Mouse (Mus musculus): ENCODE data around the gene Cdkal1. TPM values are rescaled to one million over a fixed set of nuclear protein-coding genes. Genes with fewer than 3 reads are reported as not detected.

Cdkal1 gene
- polyA plus RNA-seq, 1 experiment: 6.5 TPM

DNA sequence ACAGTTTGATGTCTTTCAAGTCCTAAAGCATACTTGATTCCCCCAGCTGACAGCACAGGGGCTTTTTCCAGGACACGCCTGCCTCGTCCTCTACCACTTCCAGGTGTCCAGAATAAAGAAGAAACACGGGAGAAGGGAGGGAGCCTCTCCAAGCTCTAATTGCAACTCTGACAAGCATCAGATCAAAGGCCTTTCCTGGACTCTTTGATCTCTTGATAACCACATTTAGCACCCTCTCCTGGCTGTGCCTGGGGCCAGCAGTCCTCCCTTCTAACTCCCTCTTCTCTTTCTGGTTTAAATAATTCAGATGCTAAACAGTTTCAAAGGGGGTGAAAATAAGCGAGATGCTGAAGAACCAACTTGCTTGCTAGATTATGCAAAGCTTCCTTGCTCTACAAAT is 698.8 kb downstream of the Cdkal1 start:
- TF ChIP-seq POLR2A (IDR thresholded peaks at IDR 0.05; ENCODE audit: extremely low read depth, insufficient read depth, low read length): no peak
- no peak for TF ChIP-seq CTCF (IDR thresholded peaks at IDR 0.05; ENCODE audit: extremely low read depth, insufficient read depth, low read length)
- Histone ChIP-seq H3K4me1 (ENCODE audit: control insufficient read depth, insufficient read depth, low read length) (no peaks in the 10 kb centered on the region), H3K27ac (ENCODE audit: insufficient read depth, low read length) (no peak overlapping the region), H3K4me3 (ENCODE audit: insufficient read depth, low read length) (no peak overlapping the region)

DNA sequence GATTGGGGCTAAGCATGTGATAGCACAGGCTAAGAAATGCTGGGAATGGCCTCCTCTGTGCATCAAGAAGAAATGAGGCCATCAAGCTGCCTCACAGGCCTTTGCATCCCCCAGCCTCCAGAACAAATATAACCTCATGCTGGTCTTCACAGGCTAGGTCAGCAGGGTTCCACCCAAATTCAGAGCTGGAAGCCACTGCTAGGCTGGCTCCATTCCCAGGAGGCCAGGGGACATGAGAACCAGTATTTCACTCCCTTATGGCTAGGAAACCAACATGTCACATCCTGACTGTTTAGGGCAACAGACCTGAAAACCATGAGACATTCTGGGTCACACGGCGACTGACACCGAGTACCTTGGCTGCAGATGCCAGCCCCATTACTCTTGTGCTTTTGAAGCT is 700.2 kb downstream of the Cdkal1 start:
- Histone ChIP-seq H3K4me1 (ENCODE audit: control insufficient read depth, insufficient read depth, low read length) (no peaks in the 10 kb centered on the region), H3K27ac (ENCODE audit: insufficient read depth, low read length) (no peak overlapping the region), H3K4me3 (ENCODE audit: insufficient read depth, low read length) (no peak overlapping the region)
- TF ChIP-seq POLR2A (IDR thresholded peaks at IDR 0.05; ENCODE audit: extremely low read depth, insufficient read depth, low read length) (no peak), CTCF (IDR thresholded peaks at IDR 0.05; ENCODE audit: extremely low read depth, insufficient read depth, low read length) (no peak)

DNA sequence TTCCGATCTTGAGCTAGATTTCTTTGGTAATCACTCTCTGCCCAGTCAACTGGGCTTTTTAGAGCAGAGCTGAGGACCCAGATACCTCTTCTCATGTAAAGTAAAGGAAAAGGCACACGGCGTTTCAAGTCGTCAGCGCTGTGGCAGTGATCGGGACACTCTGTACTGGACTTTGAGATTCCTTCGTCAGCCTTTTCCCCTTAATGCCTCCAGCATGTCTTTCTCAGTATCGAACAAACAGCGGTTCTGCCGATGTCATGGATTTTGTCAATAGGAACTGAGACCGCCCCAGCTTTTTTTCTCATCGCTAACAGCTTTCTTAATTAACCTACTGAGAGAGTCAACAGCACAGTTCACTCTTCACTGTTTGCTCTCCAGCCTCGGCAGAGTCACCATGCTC is 705.4 kb downstream of the Cdkal1 start:
- no peaks in the 10 kb centered on the region for H3K4me1 ChIP-seq (ENCODE audit: control insufficient read depth, insufficient read depth, low read length)
- H3K27ac ChIP-seq (ENCODE audit: insufficient read depth, low read length): no peak overlapping the region
- H3K4me3 ChIP-seq (ENCODE audit: insufficient read depth, low read length): no peak overlapping the region
- TF ChIP-seq CTCF (IDR thresholded peaks at IDR 0.05; ENCODE audit: extremely low read depth, insufficient read depth, low read length) (no peak), POLR2A (IDR thresholded peaks at IDR 0.05; ENCODE audit: extremely low read depth, insufficient read depth, low read length) (no peak)

DNA sequence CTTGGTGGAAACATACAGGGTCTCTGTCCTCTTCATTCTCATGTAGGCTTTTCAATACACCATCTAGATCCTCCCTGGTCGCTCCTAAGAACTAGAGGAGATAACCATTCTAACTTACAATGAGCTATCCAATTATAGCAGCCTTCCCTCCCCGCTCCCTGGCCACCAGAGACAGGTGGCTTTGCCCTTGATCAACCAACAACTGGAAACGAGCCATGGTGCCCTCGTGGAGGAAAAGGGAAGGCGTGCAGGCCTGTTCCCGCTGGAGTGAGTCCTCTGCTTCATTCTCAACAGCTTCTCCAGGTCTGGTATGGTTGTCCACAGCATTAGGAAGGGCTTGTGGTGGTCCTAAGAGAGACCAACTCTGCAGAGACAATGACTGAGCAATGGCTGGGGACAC is 706.1 kb downstream of the Cdkal1 start:
- Histone ChIP-seq H3K27ac (ENCODE audit: insufficient read depth, low read length) (no peak overlapping the region), H3K4me3 (ENCODE audit: insufficient read depth, low read length) (no peak overlapping the region), H3K4me1 (ENCODE audit: control insufficient read depth, insufficient read depth, low read length) (no peaks in the 10 kb centered on the region)
- TF ChIP-seq POLR2A (IDR thresholded peaks at IDR 0.05; ENCODE audit: extremely low read depth, insufficient read depth, low read length): no peak
- TF ChIP-seq CTCF (IDR thresholded peaks at IDR 0.05; ENCODE audit: extremely low read depth, insufficient read depth, low read length): no peak

DNA sequence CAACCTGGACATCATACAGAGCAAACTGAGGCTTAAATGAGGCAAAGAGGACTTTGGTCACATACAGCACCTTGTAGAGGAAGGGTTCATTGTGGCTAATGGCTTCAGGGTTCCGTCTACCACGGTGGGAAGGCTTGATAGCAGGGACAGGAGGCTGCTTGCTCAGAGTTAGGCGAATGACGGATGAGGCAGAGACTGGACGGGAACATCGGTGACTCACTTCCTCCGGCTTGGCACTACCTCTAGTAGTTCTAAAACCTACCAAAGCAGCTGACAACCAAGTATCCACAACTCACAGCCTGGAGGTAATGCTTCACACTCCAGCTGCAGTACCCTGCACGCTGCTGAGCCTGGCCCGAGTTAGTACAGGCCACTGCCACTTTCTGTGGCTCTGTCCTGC is 706.9 kb downstream of the Cdkal1 start:
- no peak overlapping the region for H3K4me3 ChIP-seq (ENCODE audit: insufficient read depth, low read length)
- no peak overlapping the region for H3K27ac ChIP-seq (ENCODE audit: insufficient read depth, low read length)
- no peaks in the 10 kb centered on the region for H3K4me1 ChIP-seq (ENCODE audit: control insufficient read depth, insufficient read depth, low read length)
- TF ChIP-seq CTCF (IDR thresholded peaks at IDR 0.05; ENCODE audit: extremely low read depth, insufficient read depth, low read length) (no peak), POLR2A (IDR thresholded peaks at IDR 0.05; ENCODE audit: extremely low read depth, insufficient read depth, low read length) (no peak)

Other genes starting within 250 kb of the Cdkal1 start
- gene E2f3, start 130.4 kb upstream of the Cdkal1 start, polyA plus RNA-seq (2012; rRNA removed): 14.2 and 15.6 TPM in 2 replicates